Mouse (Mus musculus) neutrophil, adult 65 days (primary cell): ENCODE measurements around the gene Zc3h7a. TPM values are rescaled to one million over a fixed set of nuclear protein-coding genes. Genes with fewer than 3 reads are reported as not detected.

Experiments used
- total RNA-seq: library from RNA; stranded (reverse); gene quantifications from 2 replicates; pipeline ENCODE4 v1.2.4, GENCODE M21; 2023

The Zc3h7a gene
- 234 and 395 TPM in 2 replicates for total RNA-seq

DNA sequence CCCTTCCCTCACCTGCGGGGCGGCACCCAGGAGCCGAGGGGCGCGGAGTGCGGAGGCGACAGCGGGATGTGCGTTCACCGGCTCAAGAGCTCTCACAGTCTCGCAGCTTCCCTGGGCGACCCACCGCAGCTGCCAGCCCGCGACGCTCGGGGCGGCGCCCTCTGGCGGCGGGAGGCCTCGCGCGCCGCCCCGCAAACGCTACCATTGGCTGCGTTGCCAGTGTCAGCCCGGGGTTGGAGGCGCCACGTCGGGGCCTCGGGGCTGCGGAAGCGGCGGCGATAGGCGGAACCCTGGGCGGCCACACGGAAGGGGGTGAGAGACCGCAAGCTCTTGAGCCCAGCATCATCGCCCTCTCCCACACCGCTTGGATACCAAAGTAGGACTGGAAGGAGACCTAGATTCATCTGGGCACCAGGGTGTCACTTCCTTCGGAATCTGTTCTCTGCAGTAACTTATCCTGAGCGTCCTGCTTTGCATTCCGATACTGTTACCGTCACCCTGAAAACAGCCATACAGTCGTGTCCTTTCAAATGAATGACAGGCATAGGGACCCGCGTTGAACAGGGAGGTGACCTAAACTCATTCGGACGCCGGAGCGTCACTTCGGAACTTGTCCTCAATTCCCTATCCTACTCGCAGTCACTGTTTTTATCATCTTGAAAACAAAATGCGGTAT, at the start of gene Zc3h7a:
Gene Zc3h7a, minus strand, starts transcription at position 186 of the 676 bp plus-strand sequence.

DNA sequence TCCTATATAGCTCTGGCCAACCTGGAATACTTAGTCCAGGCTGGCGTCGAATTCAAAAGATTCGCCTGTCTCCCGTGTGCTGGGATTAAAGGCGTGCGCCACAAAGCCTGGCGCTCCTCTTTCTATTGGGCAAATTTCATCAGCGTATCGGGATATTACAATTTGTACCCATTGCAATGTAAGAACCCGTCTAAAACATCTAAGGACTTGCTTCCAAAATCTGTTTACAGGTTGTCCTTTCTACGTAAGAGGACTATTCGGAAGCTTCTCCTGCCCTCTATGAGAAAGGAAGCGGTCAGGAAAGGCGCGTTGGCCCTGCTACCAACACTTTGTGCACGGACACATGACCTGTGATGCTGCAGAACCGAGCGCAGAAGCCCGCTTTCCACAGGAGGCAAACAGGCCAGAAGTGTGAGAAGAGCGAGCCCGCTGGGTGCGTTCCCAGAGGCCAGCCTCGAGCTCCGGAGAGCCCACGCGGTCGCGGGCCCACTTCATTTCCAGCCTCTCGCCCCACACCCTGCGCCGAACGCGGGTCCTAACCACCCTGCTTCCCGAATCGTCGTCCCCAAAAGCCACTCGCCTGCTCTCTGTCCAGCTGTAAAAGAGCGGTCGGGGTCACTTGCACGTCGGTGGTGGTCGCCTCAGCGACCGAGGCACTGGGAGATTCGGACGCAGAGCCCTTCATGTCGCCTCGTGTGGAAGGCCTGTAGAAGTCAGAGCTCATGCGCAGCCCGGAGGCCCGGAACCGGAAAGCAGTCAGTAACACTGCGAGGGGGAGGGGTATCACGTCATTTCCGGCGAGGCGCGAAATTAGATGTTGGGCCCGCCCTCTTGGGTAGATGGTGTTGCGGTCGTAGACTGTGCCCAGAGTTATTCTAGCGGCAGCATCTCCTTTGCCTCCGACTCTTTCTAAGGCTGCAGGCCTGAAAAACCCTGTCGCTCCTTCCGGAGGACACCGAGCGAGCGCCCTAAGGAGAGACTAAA, 26.7 kb upstream of the Zc3h7a start, which contains the start of gene Rsl1d1:
Gene Rsl1d1, minus strand, starts transcription at position 761 of the 984 bp plus-strand sequence.

DNA sequence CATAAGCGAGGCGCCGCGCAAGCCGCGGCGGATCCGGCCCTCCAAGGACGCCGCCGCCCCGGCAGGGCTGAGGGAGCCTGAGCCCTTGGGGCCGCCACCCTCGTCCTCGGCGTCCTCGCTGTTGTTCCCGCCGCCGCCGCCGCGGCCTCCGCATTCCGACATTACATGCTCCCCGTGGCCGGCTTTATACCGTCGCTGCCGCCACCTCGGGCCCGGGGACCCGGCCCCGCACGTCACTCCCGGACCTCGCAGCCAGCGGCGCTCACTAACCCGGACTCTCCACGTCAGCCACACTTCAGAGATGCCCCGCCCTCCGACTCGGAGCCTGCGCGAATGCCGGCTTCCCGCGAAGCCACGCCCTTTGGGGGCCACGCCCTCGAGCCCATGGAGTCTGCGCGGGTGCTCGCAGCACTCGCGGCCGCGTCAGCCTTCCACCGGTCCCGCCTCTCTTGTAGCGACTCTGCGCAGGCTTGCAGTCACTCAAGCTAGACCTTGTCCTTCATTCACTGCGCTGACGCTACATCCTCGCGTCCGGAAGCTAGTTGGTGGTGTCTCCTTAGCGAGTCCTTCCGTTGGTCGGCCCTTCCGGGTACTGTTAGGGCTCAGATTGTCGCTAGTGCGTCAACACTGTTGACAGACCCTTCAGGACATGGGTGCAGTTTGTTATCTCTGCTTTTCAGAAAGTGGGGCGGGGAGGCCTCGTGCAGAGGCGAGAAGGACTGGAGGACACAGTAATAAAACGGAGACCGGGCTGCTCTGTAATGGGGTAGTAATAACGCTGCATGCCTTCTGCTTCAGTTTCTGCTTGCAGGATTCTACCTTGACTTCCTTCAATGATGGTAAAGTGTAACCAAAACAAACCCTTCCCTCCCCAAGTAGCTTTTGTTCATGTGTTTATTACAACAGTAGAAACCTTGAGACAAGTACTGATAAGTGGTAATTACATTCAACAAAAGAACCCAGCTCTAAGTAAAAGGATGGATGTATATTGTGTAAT, 41.5 kb downstream of the Zc3h7a start, which contains the start of gene Txndc11:
Gene Txndc11, minus strand, starts transcription at position 303 of the 997 bp plus-strand sequence.

Other genes with a start within 250 kb of the Zc3h7a start
- gene Snn, start 115.4 kb downstream of the Zc3h7a start, total RNA-seq: 1.6 and 3.3 TPM in 2 replicates
- 423 and 473 TPM in 2 replicates for gene Litaf, start 110.2 kb downstream of the Zc3h7a start, total RNA-seq
- 21.0 and 22.3 TPM in 2 replicates for gene Txndc11, start 41.7 kb downstream of the Zc3h7a start, total RNA-seq
- 28.9 and 39.3 TPM in 2 replicates for gene Rsl1d1, start 26.9 kb upstream of the Zc3h7a start, total RNA-seq
- gene Gspt1, start 77.9 kb upstream of the Zc3h7a start, total RNA-seq: 33.3 and 36.9 TPM in 2 replicates
- gene Tnfrsf17, start 137.4 kb upstream of the Zc3h7a start, total RNA-seq: not detected in 2 replicates
- gene Snx29, start 146.5 kb upstream of the Zc3h7a start, total RNA-seq: 18.6 and 30.6 TPM in 2 replicates